Mouse (Mus musculus) stomach, embryonic 14.5 days (tissue): ENCODE results near the gene Spag7. TPM values are rescaled to one million over a fixed set of nuclear protein-coding genes. Genes with fewer than 3 reads are reported as not detected.

ENCODE experiments used
- ATAC-seq: fragments of 200-750 bp; cut with Nextera tagmentation; 2 replicates; pipeline ENCODE4 v1.8.0; 2017; ENCODE audit warnings: low read depth, moderate TSS enrichment; ENCODE audit not compliant: insufficient number of reproducible peaks, insufficient read depth, low FRiP score
- H3K27ac ChIP-seq: fragments of 300-500 bp; sonication (generic); 2 replicates; pipeline ENCODE4 v1.5.1; 2014; ENCODE audit warnings: mild to moderate bottlenecking, low read length, moderate library complexity, mixed read lengths
- H3K27me3 ChIP-seq: fragments of 300-500 bp; sonication (generic); 2 replicates; pipeline ENCODE4 v1.6.1; 2014; ENCODE audit warnings: low read length, control low read depth, mixed read lengths; ENCODE audit not compliant: control insufficient read depth, insufficient read depth
- H3K36me3 ChIP-seq: fragments of 300-500 bp; sonication (generic); 2 replicates; pipeline ENCODE4 v1.6.1; 2014; ENCODE audit warnings: mild to moderate bottlenecking, control low read depth, low read length, moderate library complexity, mixed read lengths; ENCODE audit not compliant: control insufficient read depth, insufficient read depth
- H3K4me1 ChIP-seq: fragments of 300-500 bp; sonication (generic); 2 replicates; pipeline ENCODE4 v1.6.1; 2014; ENCODE audit warnings: low read length, control low read depth, mixed read lengths; ENCODE audit not compliant: control insufficient read depth, insufficient read depth
- H3K4me2 ChIP-seq: fragments of 300-500 bp; sonication (generic); replicated peaks from 2 replicates; pipeline ENCODE4 v1.6.1; 2014; ENCODE audit warnings: low read depth, low read length, control low read depth
- H3K4me3 ChIP-seq: fragments of 300-500 bp; sonication (generic); 2 replicates; pipeline ENCODE4 v1.5.1; 2014; ENCODE audit warnings: low read depth, low read length, control low read depth
- H3K9ac ChIP-seq: fragments of 300-500 bp; sonication (generic); replicated peaks from 2 replicates; pipeline ENCODE4 v1.6.1; 2014; ENCODE audit warnings: low read depth, mild to moderate bottlenecking, control low read depth, low read length, moderate library complexity, mixed read lengths
- H3K9me3 ChIP-seq: fragments of 300-500 bp; sonication (generic); 2 replicates; pipeline ENCODE4 v1.6.1; 2016; ENCODE audit warnings: low read depth, low read length, control low read depth; ENCODE audit not compliant: control insufficient read depth
- WGBS: fragments of 180-500 bp; shearing (Covaris S2); extraction: QIAGEN DNeasy Blood & Tissue Kit; methylation state at CpG from one replicate; pipeline ENCODE4 v1.1.7; 2014; 5-methylcytosine and 5-hydroxymethylcytosine counted together
- microRNA-seq: library from miRNA; unstranded; fragments of <30 nt; microRNA quantifications from one replicate; pipeline ENCODE4, GENCODE M21; 2016
- polyA plus RNA-seq: library from polyadenylated mRNA; unstranded; fragments of >200 nt; fragmentation: Nextera tagmentation; extraction: Ambion mirVana; gene quantifications from 2 replicates; pipeline ENCODE4 v1.2.1, GENCODE M21; 2014

Spag7 gene
- polyA plus RNA-seq, 1 experiment from 2014 or later: 170 TPM

DNA sequence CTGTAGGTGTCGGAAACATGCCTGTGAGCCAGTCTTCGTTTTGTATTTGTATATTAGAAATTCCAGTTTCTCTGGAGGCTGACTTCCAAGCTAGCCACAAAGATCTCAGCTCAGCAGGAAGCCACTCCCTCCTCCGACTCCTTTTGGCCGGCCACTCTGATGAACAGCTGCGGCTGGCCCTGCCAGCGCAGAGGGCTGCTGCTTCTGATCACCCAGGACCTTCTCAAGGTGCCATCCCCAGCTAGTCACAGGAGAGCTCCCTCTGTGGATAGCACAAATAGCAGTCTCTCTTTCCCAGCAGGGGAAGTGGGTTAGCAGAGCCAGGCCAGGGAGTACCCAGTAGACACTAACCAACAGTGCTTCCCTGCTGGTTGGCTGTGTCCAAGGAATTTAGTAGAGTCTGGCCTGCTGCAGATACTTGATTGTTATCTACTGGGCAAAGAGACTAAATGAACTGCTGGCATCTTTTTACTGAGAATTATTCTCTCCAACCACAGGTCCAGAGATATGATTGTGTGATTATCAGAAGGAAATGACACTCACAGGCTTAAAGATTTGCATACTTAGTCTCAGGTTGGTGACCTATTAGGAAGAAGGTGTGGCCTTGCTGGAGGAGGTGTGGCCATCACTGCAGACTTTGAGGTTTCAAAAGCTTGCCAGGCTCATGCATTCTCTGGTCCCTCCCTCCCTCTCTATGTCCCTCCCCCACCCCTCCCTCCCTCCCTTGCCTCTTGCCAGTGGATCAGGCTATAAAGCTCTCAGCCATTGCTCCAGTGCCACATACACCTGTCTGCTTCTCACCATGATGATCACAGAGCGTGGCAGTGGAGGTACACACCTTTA, 47.0 kb downstream of the Spag7 start:
- H3K4me1 ChIP-seq: no peaks in the 10 kb centered on the region
- H3K27me3 ChIP-seq: no peaks in the 10 kb centered on the region
- WGBS: 35% methylated on average over 7 of the region's 7 CpGs
- no peak overlapping the region for H3K4me2 ChIP-seq
- no peak overlapping the region for H3K27ac ChIP-seq
- no peak overlapping the region for H3K9ac ChIP-seq
- H3K9me3 ChIP-seq: no peaks in the 10 kb centered on the region
- no peak; the same call in 1 of the 2 replicates for ATAC-seq
- no peak overlapping the region for H3K4me3 ChIP-seq
- no peaks in the 10 kb centered on the region for H3K36me3 ChIP-seq

DNA sequence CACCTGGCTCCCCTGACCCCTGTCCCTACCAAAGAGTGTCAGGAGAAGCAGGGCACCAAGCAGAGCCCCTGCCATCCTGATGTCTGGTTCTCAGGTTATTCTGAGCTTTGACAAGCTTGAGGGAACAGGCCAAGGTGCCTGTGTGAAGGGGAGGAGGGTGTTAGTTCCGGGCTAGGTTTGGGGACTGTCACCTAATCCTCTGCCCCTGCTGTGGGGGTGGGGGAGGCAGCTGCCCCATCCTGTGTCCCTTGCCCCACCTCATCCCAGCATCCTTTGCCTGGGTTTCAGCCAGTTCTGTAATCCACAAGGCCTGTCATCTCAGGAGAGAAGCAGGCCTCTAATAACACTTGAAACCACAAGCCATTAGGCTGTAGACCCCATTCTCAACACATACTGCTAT, 50.1 kb downstream of the Spag7 start, which contains the start of gene Chrne:
Gene Chrne (minus strand): TSS at position 116 of the 400 bp plus-strand sequence.
- ATAC-seq: no peak
- no peaks in the 10 kb centered on the region for H3K9me3 ChIP-seq
- no peak within 1 kb of the TSS for H3K4me2 ChIP-seq
- peaks cover 4% of the 10 kb centered on the region; the same call in 1 of the 2 replicates for H3K4me1 ChIP-seq
- no peak within 1 kb of the TSS for H3K27ac ChIP-seq
- H3K27me3 ChIP-seq: no peaks in the 10 kb centered on the region
- H3K9ac ChIP-seq: no peak within 1 kb of the TSS
- no peaks in the 10 kb centered on the region for H3K36me3 ChIP-seq
- WGBS: 37% methylated on average over 1 of the region's 1 CpGs
- no peak within 1 kb of the TSS for H3K4me3 ChIP-seq

DNA sequence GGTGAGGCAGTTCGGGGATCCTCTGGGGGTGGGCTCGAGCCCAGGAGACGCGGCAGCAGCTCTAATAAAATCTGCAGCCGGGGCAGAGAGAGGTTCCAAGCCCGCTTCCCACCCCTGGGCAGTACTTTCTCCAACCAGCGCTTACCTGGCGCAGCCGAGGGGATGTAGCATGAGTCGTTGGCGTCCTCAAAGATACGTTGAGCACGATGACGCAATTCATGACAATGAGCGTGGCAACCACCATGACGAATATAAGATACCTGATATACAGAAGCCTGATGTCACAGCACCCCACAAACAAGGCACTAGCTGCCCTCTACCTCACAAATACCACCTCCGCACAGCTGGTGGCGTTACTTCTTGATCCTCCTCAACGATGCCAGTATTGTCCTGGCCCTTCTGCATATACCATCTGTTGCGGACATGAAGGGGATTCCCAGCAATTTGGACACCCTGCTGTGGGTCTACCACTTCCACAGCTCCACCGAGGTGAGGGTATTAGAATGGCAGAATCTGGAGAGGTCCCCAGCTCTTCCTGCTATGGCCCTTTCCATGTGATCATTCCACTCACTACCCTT, 53.6 kb downstream of the Spag7 start, which contains the start of gene 4930544D05Rik:
Gene 4930544D05Rik (plus strand): TSS at position 333 of the 578 bp plus-strand sequence.
- Histone ChIP-seq H3K4me2 (peak within 1 kb of the TSS; percentile 87), H3K36me3 (peaks cover 18% of the 10 kb centered on the region), H3K9ac (peak within 1 kb of the TSS; percentile 45; the same call in 1 of the 2 replicates), H3K27me3 (no peaks in the 10 kb centered on the region), H3K4me3 (peak within 1 kb of the TSS; percentile 25), H3K27ac (peak within 1 kb of the TSS; percentile 35; the same call in 1 of the 2 replicates), H3K9me3 (no peaks in the 10 kb centered on the region), H3K4me1 (peaks cover 4% of the 10 kb centered on the region; the same call in 1 of the 2 replicates)
- WGBS: 14% methylated on average over 21 of the region's 21 CpGs
- ATAC-seq: no peak

DNA sequence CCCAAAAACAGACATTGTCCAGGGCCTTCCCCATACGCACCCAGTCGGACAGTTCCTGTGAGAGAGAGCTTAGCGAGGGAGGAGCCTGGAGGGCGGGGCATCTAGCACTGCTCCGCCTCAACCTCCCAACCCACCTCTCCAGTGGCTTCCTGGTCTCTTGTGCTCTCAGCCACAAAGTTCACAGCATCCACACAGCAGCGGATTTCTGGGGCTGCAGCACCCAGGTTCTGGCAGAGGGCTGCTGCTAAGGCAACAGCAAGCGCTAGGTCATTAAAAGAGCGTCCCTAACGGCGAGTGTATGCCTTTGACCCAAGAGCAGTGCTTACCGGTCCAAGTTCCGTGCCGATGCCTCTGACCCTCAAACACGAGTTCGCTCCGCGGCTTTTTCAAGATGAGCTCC, 54.1 kb downstream of the Spag7 start:
- H3K9ac ChIP-seq: peak overlapping the region; percentile 45; the same call in 1 of the 2 replicates
- no peaks in the 10 kb centered on the region for H3K9me3 ChIP-seq
- H3K27ac ChIP-seq: peak overlapping the region; percentile 35; the same call in 1 of the 2 replicates
- no peaks in the 10 kb centered on the region for H3K27me3 ChIP-seq
- H3K4me3 ChIP-seq: peak overlapping the region; percentile 25
- under 1% methylated on average over 17 of the region's 17 CpGs for WGBS
- peaks cover 4% of the 10 kb centered on the region; the same call in 1 of the 2 replicates for H3K4me1 ChIP-seq
- peak overlapping the region; percentile 87 for H3K4me2 ChIP-seq
- ATAC-seq: peak; percentile 92
- H3K36me3 ChIP-seq: peaks cover 21% of the 10 kb centered on the region

Small RNA genes within 50 kb of the gene (microRNA-seq; reads per million reads assigned to microRNA genes)
- not detected for gene Mir6925

Other genes starting within 250 kb of the Spag7 start
- 15.9 and 17.2 TPM in 2 replicates for gene Arrb2, start 236.8 kb downstream of the Spag7 start, polyA plus RNA-seq
- gene Med11, start 217.5 kb downstream of the Spag7 start, polyA plus RNA-seq: 48.6 and 49.8 TPM in 2 replicates
- 0.39 and 0.50 TPM in 2 replicates for gene Zmynd15, start 210.0 kb downstream of the Spag7 start, polyA plus RNA-seq
- 7.8 and 8.6 TPM in 2 replicates for gene Cxcl16, start 209.4 kb downstream of the Spag7 start, polyA plus RNA-seq
- 38.6 and 45.2 TPM in 2 replicates for gene Tm4sf5, start 164.2 kb downstream of the Spag7 start, polyA plus RNA-seq
- gene Vmo1, start 154.8 kb downstream of the Spag7 start, polyA plus RNA-seq: 0.39 TPM in 1 of 2 replicates, not detected in the other
- 0.43 and 0.81 TPM in 2 replicates for gene Gltpd2, start 150.2 kb downstream of the Spag7 start, polyA plus RNA-seq
- gene Psmb6, start 144.0 kb downstream of the Spag7 start, polyA plus RNA-seq: 709 and 761 TPM in 2 replicates
- gene Gm40193, start 136.5 kb downstream of the Spag7 start, polyA plus RNA-seq: not detected in 2 replicates
- 11.6 and 13.0 TPM in 2 replicates for gene Pld2, start 129.4 kb downstream of the Spag7 start, polyA plus RNA-seq
- gene Mink1, start 106.5 kb downstream of the Spag7 start, polyA plus RNA-seq: 23.0 and 23.9 TPM in 2 replicates
- gene 4930544D05Rik, start 53.6 kb downstream of the Spag7 start, polyA plus RNA-seq: not detected in 2 replicates
- gene Chrne, start 50.2 kb downstream of the Spag7 start, polyA plus RNA-seq: not detected in 2 replicates
- 0.21 and 0.22 TPM in 2 replicates for gene Gp1ba, start 30.3 kb downstream of the Spag7 start, polyA plus RNA-seq
- 118 and 120 TPM in 2 replicates for gene Rnf167, start 22.2 kb downstream of the Spag7 start, polyA plus RNA-seq
- 151 and 157 TPM in 2 replicates for gene Slc25a11, start 21.9 kb downstream of the Spag7 start, polyA plus RNA-seq
- gene Pfn1, start 14.8 kb downstream of the Spag7 start, polyA plus RNA-seq: 2,006 and 2,065 TPM in 2 replicates
- gene Eno3, start 12.2 kb downstream of the Spag7 start, polyA plus RNA-seq: 12.3 and 14.5 TPM in 2 replicates
- gene Camta2, start 18.7 kb upstream of the Spag7 start, polyA plus RNA-seq: 16.1 and 19.2 TPM in 2 replicates
- gene Inca1, start 30.7 kb upstream of the Spag7 start, polyA plus RNA-seq: 1.0 and 1.9 TPM in 2 replicates
- 9.0 and 11.8 TPM in 2 replicates for gene Kif1c, start 31.1 kb upstream of the Spag7 start, polyA plus RNA-seq
- 4.5 and 7.0 TPM in 2 replicates for gene Zfp3, start 94.8 kb upstream of the Spag7 start, polyA plus RNA-seq
- gene Scimp, start 143.2 kb upstream of the Spag7 start, polyA plus RNA-seq: 0.59 and 0.87 TPM in 2 replicates
- gene Rabep1, start 175.4 kb upstream of the Spag7 start, polyA plus RNA-seq: 32.5 and 33.1 TPM in 2 replicates